Mouse (Mus musculus) adrenal gland (tissue): ENCODE results near the gene Supt5.

Experiments used
- intact Hi-C: fragments of 180-260 bp; cut with DNase I; formaldehyde crosslinking; loops from one replicate; pipeline ENCODE4 v1.15.1; 2025

Supt5 gene

GRCm38 (mm10) chr7:28354113-28354581 is 15.6 kb upstream of the Supt5 start:
- intact Hi-C loops: no loop called here

- intact Hi-C loops: no loop called here
These were observed 14.7 kb upstream of the Supt5 start for GRCm38 (mm10) chr7:28353267-28353666.

GRCm38 (mm10) chr7:28351676-28352191 is 13.2 kb upstream of the Supt5 start:
- intact Hi-C loops: no loop called here

GRCm38 (mm10) chr7:28350155-28350883 is 11.8 kb upstream of the Supt5 start, which contains the start of gene Rps16:
Gene Rps16 (plus strand): TSS chr7:28350652.
- intact Hi-C loops: no loop called here

- intact Hi-C loops: no loop called here
These were observed 10.1 kb upstream of the Supt5 start for GRCm38 (mm10) chr7:28348601-28349000.

GRCm38 (mm10) chr7:28347746-28348145 is 9.2 kb upstream of the Supt5 start:
- intact Hi-C loops: no loop called here

GRCm38 (mm10) chr7:28344637-28345036 is 6.1 kb upstream of the Supt5 start:
- intact Hi-C loops: no loop called here

GRCm38 (mm10) chr7:28341381-28341780 is 2.8 kb upstream of the Supt5 start:
- intact Hi-C loops: no loop called here

- intact Hi-C loops: no loop called here
These were observed 819 bp upstream of the Supt5 start for GRCm38 (mm10) chr7:28339213-28339917.

GRCm38 (mm10) chr7:28335471-28335870 is 3.1 kb downstream of the Supt5 start:
- intact Hi-C loops: no loop called here

- intact Hi-C loops: no loop called here
These were observed 4.0 kb downstream of the Supt5 start for GRCm38 (mm10) chr7:28334534-28334933.

GRCm38 (mm10) chr7:28328260-28328659 is 10.3 kb downstream of the Supt5 start:
- intact Hi-C loops: no loop called here

- intact Hi-C loops: no loop called here
These were observed 12.1 kb downstream of the Supt5 start for GRCm38 (mm10) chr7:28326457-28326856.

GRCm38 (mm10) chr7:28325293-28325692 is 13.3 kb downstream of the Supt5 start:
- intact Hi-C loops: no loop called here

GRCm38 (mm10) chr7:28321974-28322720 is 16.4 kb downstream of the Supt5 start:
- intact Hi-C loops: no loop called here

- intact Hi-C loops: no loop called here
These were observed 19.8 kb downstream of the Supt5 start for GRCm38 (mm10) chr7:28318714-28319113.

- intact Hi-C loops: no loop called here
These were observed 20.5 kb downstream of the Supt5 start for GRCm38 (mm10) chr7:28318036-28318435.

- intact Hi-C loops: no loop called here
These were observed 26.5 kb downstream of the Supt5 start, which contains the start of gene Timm50 for GRCm38 (mm10) chr7:28311926-28312543. Gene Timm50 (minus strand): TSS chr7:28312072.

- intact Hi-C loops: no loop called here
These were observed 27.2 kb downstream of the Supt5 start for GRCm38 (mm10) chr7:28311151-28311925.

- intact Hi-C loops: no loop called here
These were observed 28.8 kb downstream of the Supt5 start for GRCm38 (mm10) chr7:28309737-28310136.
